Mouse (Mus musculus) ZHBTc4 (cell line): ENCODE measurements at regions not wholly inside any gene's neighbourhood (a gene's known extent, or its start where the extent isn't known, plus 50 kb on each side); places are given as distances from the start of the nearest gene placed in this dataset.
A peak's percentile ranks its signal among the peaks of the same experiment; 100 is the strongest.

Source experiments
- DNase-seq: peaks from one replicate; pipeline ENCODE4 v3.0.0-alpha.2; 2011; ENCODE audit warnings: low read depth, low spot score

- peak; percentile 12 for DNase-seq
Measured at GRCm38 (mm10) chr5:56752809-56753208, 965.0 kb upstream of the Pcdh7 start.
